Mouse (Mus musculus) heart, postnatal 0 days (tissue): Measurements from ENCODE around the gene Col4a2.

Source experiments
- CTCF ChIP-seq: IDR thresholded peaks from 2 replicates; pipeline ENCODE4 v1.5.1; 2016; ENCODE audit warnings: antibody characterized with exemption, control low read depth, low read depth
- EP300 ChIP-seq: IDR thresholded peaks from 2 replicates; pipeline ENCODE4 v1.6.1; 2016; ENCODE audit warnings: antibody characterized with exemption, low read depth

- TF ChIP-seq CTCF, result no peak
- no peak for TF ChIP-seq EP300
These were observed 29.9 kb upstream of the Col4a2 start for GRCm38 (mm10) chr8:11282696-11283095.
